Comparison of ENCODE assay signal across 28 mouse cellular contexts in genomic region chr3:68178248-68178647, GRCm38 (mm10).
A peak's percentile ranks its signal among the peaks of the same experiment; 100 is the strongest.
DNase-seq lines count a peak whose midpoint lies in the region; ATAC-seq and TF ChIP-seq lines count a peak whose summit lies in the region.
"Had no signal": no experiment of that assay in that cellular context is flagged by ENCODE, and none has a peak within 500 bp of the region (broad histone marks: within the 10 kb centered on the region; RNA-seq: fewer than 3 reads in every experiment).

No protein-coding gene starts in this region.

- H3K36me3 ChIP-seq in hindbrain, embryonic 14.5 days (replicated peaks; ENCODE audit: control insufficient read depth, insufficient read depth) = no peaks in the 10 kb centered on the region
- H3K36me3 ChIP-seq in hindbrain, embryonic 13.5 days = no peaks in the 10 kb centered on the region
- no peaks in the 10 kb centered on the region for H3K36me3 ChIP-seq in lung, embryonic 14.5 days (ENCODE audit: insufficient read depth)
- H3K36me3 ChIP-seq: heart, embryonic 10.5 days; heart, embryonic 15.5 days; limb, embryonic 12.5 days; liver, embryonic 15.5 days; lung, embryonic 15.5 days; midbrain, embryonic 12.5 days had no signal

- no peak for ATAC-seq in hindbrain, embryonic 14.5 days (ENCODE audit: low FRiP score)
- no peak for ATAC-seq in hindbrain, embryonic 13.5 days (ENCODE audit: low FRiP score)
- no peak for ATAC-seq in lung, embryonic 14.5 days (ENCODE audit: insufficient read depth)
- ATAC-seq: activated CD4-positive, CD25-positive, alpha-beta regulatory T cell, adult 4 months; CD4-positive, CD25-positive, alpha-beta regulatory T cell, adult 4 months had no signal

- no peak for TF ChIP-seq CTCF in lung, embryonic 14.5 days (IDR thresholded peaks at IDR 0.05; ENCODE audit: low read depth)

- peak; percentile 43 for DNase-seq in hindbrain, embryonic 14.5 days (ENCODE audit: low spot score)
- peak; percentile 19 for DNase-seq in lung, embryonic 14.5 days
- no peak for DNase-seq in lung, postnatal 14 days
- DNase-seq in Muller cell, postnatal 12 days (ENCODE audit: inconsistent ontology term) = peak; percentile 71
- DNase-seq in forelimb bud, embryonic 11.5 days (ENCODE audit: low read depth, low spot score) = peak; percentile 24
- DNase-seq in frontal cortex, adult 2 months (ENCODE audit: extremely low spot score in 1 of 2, low spot score in 1 of 2) = no peak
- DNase-seq: adrenal gland, adult 2 months; adrenal gland, postnatal 36 days; cerebellum, adult 2 months; cerebellum, postnatal 14 days; gastrocnemius, postnatal 25 days; heart, adult 11 months; kidney, adult 11 months; kidney, postnatal 36 days; lung, postnatal 36 days; right cerebral cortex, postnatal 4 days; thymus, postnatal 4 days had no signal

- 50% methylated on average over 1 of the region's 1 CpGs for WGBS in hindbrain, embryonic 14.5 days
- WGBS in hindbrain, embryonic 13.5 days = 52% methylated on average over 1 of the region's 1 CpGs
- WGBS in lung, embryonic 14.5 days = 57% methylated on average over 1 of the region's 1 CpGs

- no peak overlapping the region; the same call in 1 of the 2 replicates for H3K27ac ChIP-seq in hindbrain, embryonic 14.5 days
- no peak overlapping the region for H3K27ac ChIP-seq in hindbrain, embryonic 13.5 days
- no peak overlapping the region for H3K27ac ChIP-seq in lung, embryonic 14.5 days (ENCODE audit: low read depth)
- H3K27ac ChIP-seq: heart, embryonic 10.5 days; heart, embryonic 15.5 days; layer of hippocampus, adult 2 months; left cerebral cortex, adult 2 months; limb, embryonic 12.5 days; liver, embryonic 15.5 days; lung, embryonic 15.5 days; midbrain, embryonic 12.5 days had no signal

- 0 out of 2 replicates have a peak, but pooled peaks cover 3% of the 10 kb centered on the region for H3K4me1 ChIP-seq in hindbrain, embryonic 14.5 days (replicated peaks; ENCODE audit: control insufficient read depth, insufficient read depth, low read length)
- H3K4me1 ChIP-seq in hindbrain, embryonic 13.5 days (replicated peaks) = peaks cover 4% of the 10 kb centered on the region; the same call in 1 of the 2 replicates
- H3K4me1 ChIP-seq in lung, embryonic 14.5 days (ENCODE audit: insufficient read depth) = no peaks in the 10 kb centered on the region
- H3K4me1 ChIP-seq: heart, embryonic 10.5 days; heart, embryonic 15.5 days; limb, embryonic 12.5 days; liver, embryonic 15.5 days; lung, embryonic 15.5 days had no signal

- no peak overlapping the region for H3K4me3 ChIP-seq in hindbrain, embryonic 14.5 days (replicated peaks; ENCODE audit: low read length)
- H3K4me3 ChIP-seq in hindbrain, embryonic 13.5 days = no peak overlapping the region
- no peak overlapping the region for H3K4me3 ChIP-seq in lung, embryonic 14.5 days (ENCODE audit: low read depth, low read length)
- H3K4me3 ChIP-seq: heart, embryonic 10.5 days; heart, embryonic 15.5 days; layer of hippocampus, adult 2 months; left cerebral cortex, adult 2 months; limb, embryonic 12.5 days; liver, embryonic 15.5 days; lung, embryonic 15.5 days; midbrain, embryonic 12.5 days had no signal

- H3K9ac ChIP-seq in hindbrain, embryonic 14.5 days = no peak overlapping the region
- no peak overlapping the region for H3K9ac ChIP-seq in hindbrain, embryonic 13.5 days
- no peak overlapping the region for H3K9ac ChIP-seq in lung, embryonic 14.5 days
- H3K9ac ChIP-seq: heart, embryonic 15.5 days; limb, embryonic 12.5 days; liver, embryonic 15.5 days; lung, embryonic 15.5 days; midbrain, embryonic 12.5 days had no signal

- H3K27me3 ChIP-seq in hindbrain, embryonic 14.5 days (ENCODE audit: control insufficient read depth, insufficient read depth, low read length) = no peaks in the 10 kb centered on the region
- H3K27me3 ChIP-seq in hindbrain, embryonic 13.5 days = no peaks in the 10 kb centered on the region
- H3K27me3 ChIP-seq in lung, embryonic 14.5 days (ENCODE audit: insufficient read depth, low read length) = no peaks in the 10 kb centered on the region
- H3K27me3 ChIP-seq: heart, embryonic 15.5 days; limb, embryonic 12.5 days; liver, embryonic 15.5 days; lung, embryonic 15.5 days; midbrain, embryonic 12.5 days had no signal

- no peak overlapping the region for H3K4me2 ChIP-seq in hindbrain, embryonic 14.5 days (replicated peaks)
- H3K4me2 ChIP-seq in hindbrain, embryonic 13.5 days = no peak overlapping the region
- no peak overlapping the region for H3K4me2 ChIP-seq in lung, embryonic 14.5 days
- H3K4me2 ChIP-seq: heart, embryonic 15.5 days; limb, embryonic 12.5 days; liver, embryonic 15.5 days; lung, embryonic 15.5 days; midbrain, embryonic 12.5 days had no signal

- H3K9me3 ChIP-seq in hindbrain, embryonic 14.5 days (ENCODE audit: control insufficient read depth, low read length) = no peaks in the 10 kb centered on the region
- H3K9me3 ChIP-seq in hindbrain, embryonic 13.5 days = no peaks in the 10 kb centered on the region
- no peaks in the 10 kb centered on the region for H3K9me3 ChIP-seq in lung, embryonic 14.5 days (ENCODE audit: low read depth, low read length)
- H3K9me3 ChIP-seq: heart, embryonic 10.5 days; heart, embryonic 15.5 days; limb, embryonic 12.5 days; liver, embryonic 15.5 days; lung, embryonic 15.5 days; midbrain, embryonic 12.5 days had no signal

Comparison
In these comparisons a context has a peak if more than half of its experiments do, and no peak if none do; other contexts are left out.
1. DNase-seq: peak in hindbrain, embryonic 14.5 days (single experiment), lung, embryonic 14.5 days (single experiment), Muller cell, postnatal 12 days (single experiment) and forelimb bud, embryonic 11.5 days (single experiment); none in lung, postnatal 14 days (single experiment) and frontal cortex, adult 2 months (0 of 2).